Mouse (Mus musculus): ENCODE data around the gene Ankra2.

DNA sequence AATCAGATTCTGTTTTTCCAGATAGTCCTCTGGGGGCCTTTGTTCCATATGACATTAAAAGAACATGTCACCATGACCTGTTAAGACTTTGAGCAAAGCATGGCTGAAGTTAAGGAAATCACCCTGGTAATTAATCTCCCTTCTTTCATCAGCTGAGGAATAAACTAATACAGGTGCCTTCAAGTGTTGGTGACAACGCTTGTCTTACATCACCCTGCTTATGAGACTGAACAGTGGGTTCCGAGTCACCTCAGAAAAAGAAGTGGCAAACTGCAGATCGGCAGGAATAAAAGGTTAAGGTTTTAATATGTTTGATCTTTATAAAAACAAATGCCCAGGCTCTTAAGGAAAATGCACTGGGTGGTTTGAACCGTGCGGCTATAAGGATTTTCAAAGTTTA lies 16.8 kb downstream of the Ankra2 start, which contains the start of gene Gm21976:
- TF ChIP-seq POLR2A (IDR thresholded peaks at IDR 0.05; ENCODE audit: borderline replicate concordance, low read depth, low read length) (no peak), CTCF (IDR thresholded peaks at IDR 0.05; ENCODE audit: low read depth, low read length) (no peak)

Data from bone marrow macrophage, adult 2 months (primary cell).